Mouse (Mus musculus) lung, adult 2 months (tissue): ENCODE results near the gene Rhd.

ENCODE experiments used
- CTCF ChIP-seq: fragments of 200-500 bp; IDR thresholded peaks from 2 replicates; pipeline ENCODE4 v1.5.1; 2011; ENCODE audit warnings: mild to moderate bottlenecking, low read length, control low read depth; ENCODE audit not compliant: insufficient read depth
- POLR2A ChIP-seq: fragments of 200-500 bp; IDR thresholded peaks from 2 replicates; pipeline ENCODE4 v1.6.1; 2011; ENCODE audit warnings: low read depth, mild to moderate bottlenecking, control low read depth, low read length, borderline replicate concordance; ENCODE audit errors: extremely low read depth

DNA sequence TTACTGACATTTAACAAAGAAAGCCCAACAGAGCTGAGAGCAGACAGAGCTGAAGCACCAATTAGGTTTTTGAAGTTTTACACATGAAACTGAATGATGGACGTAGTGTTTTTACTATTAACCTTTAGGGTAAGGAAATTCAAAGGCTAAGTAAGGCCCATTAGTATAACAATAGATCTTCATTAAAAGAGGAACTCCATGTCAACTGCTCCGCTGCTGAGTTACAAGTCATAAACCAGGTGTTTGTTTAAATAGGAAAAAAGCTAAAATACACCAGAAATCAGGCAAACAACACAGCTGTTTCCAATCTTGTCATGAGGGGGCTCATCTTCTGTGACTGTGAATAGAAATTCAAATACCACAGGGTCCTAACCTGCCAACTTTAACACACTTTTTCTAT lies 13.1 kb upstream of the Rhd start:
- TF ChIP-seq CTCF: no peak
- TF ChIP-seq POLR2A: no peak
